Mouse (Mus musculus) gonadal fat pad, adult 2 months (tissue): ENCODE measurements at regions not wholly inside any gene's neighbourhood (a gene's known extent, or its start where the extent isn't known, plus 50 kb on each side); places are given as distances from the start of the nearest gene placed in this dataset.

Source experiments
- DNase-seq: peaks from one replicate; pipeline ENCODE4 v3.0.0-alpha.2; 2012; ENCODE audit warnings: low read depth

GRCm38 (mm10) chrX:106985684-106986083, 65.3 kb downstream of the Lpar4 start:
- no peak for DNase-seq

- no peak for DNase-seq
Measured at GRCm38 (mm10) chrX:106986794-106987193, 66.4 kb downstream of the Lpar4 start.

- no peak for DNase-seq
Measured at GRCm38 (mm10) chrX:106987779-106988178, 67.4 kb downstream of the Lpar4 start.

GRCm38 (mm10) chrX:107004496-107004895, 83.8 kb upstream of the P2ry10 start:
- DNase-seq = no peak

GRCm38 (mm10) chrX:107008968-107009367, 79.3 kb upstream of the P2ry10 start:
- DNase-seq = no peak

- DNase-seq = no peak
Measured at GRCm38 (mm10) chrX:107012615-107013014, 75.7 kb upstream of the P2ry10 start.

GRCm38 (mm10) chrX:107015335-107015734, 73.0 kb upstream of the P2ry10 start:
- DNase-seq = no peak

- DNase-seq = peak; percentile 58
Measured at GRCm38 (mm10) chrX:107031726-107032125, 56.6 kb upstream of the P2ry10 start.

- DNase-seq = no peak
Measured at GRCm38 (mm10) chrX:107038041-107038440, 50.3 kb upstream of the P2ry10 start.
